Mouse (Mus musculus) retina, adult 2 months (tissue): Measurements from ENCODE around the gene Olfr70.

Experiments
- DNase-seq: peaks from one replicate; pipeline ENCODE4 v3.0.0-alpha.2; 2012; ENCODE audit warnings: low read depth, low spot score

Olfr70 gene

GRCm38 (mm10) chr4:43656339-43657109, 44.1 kb downstream of the Olfr70 start, which contains the start of gene Hint2:
Hint2 (minus strand) TSS chr4:43656466.
- peak; percentile 90 for DNase-seq

GRCm38 (mm10) chr4:43655656-43656338, 44.8 kb downstream of the Olfr70 start:
- DNase-seq: no peak

GRCm38 (mm10) chr4:43653161-43654015, 47.2 kb downstream of the Olfr70 start, which contains the start of gene Spag8:
Spag8 (minus strand) TSS chr4:43653594.
- no peak for DNase-seq

DNA sequence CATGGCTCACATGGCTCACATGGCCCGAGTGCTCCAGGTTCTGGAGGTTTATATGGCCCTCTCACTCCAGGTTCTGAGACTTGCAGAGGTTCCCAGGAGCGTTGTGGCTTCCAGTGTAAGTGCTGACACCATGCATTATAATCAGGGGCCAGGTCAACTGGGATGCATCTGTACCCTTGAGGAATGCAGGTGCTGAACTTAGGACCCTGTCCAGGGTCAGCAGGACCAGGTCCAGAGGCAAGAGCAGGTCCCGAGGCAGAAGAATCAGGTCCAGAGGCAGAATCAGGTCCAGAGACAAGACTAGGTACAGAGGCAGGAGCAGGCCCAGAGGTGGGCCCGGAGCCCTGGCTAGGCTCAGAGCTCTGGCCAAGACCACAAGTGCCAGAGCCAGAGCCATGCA, 47.9 kb downstream of the Olfr70 start:
- DNase-seq: no peak

DNA sequence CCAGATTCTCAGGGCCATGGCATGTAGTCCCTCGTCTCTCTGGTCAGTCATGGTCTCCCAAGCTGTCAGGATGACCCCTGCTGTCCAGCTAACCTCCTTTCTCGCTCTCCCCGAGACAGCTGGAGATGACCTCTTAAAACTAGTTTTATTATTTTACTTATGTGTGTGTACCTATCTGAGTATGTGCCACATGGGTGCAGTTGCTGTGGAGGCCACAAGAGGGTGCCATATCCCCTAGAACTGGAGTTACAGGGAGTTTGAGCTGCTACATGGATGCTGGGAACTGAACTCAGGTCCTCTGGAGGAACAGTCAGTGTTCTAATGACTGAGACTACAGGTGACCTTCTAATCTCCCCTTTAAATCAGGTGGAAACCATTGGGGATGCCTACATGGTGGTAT, 50.8 kb downstream of the Olfr70 start:
- no peak for DNase-seq
